Mouse (Mus musculus) liver, embryonic 13.5 days (tissue): Measurements from ENCODE around the gene Clta. TPM values are rescaled to one million over a fixed set of nuclear protein-coding genes. Genes with fewer than 3 reads are reported as not detected.
A peak's percentile ranks its signal among the peaks of the same experiment; 100 is the strongest.

ENCODE experiments used
- ATAC-seq: fragments of 200-750 bp; cut with Nextera tagmentation; 2 replicates; pipeline ENCODE4 v1.8.0; 2017; ENCODE audit warnings: low read depth, mild to moderate bottlenecking, moderate number of reproducible peaks, moderate library complexity
- DNase-seq: peaks from one replicate; pipeline ENCODE4 v3.0.0; 2022
- H3K27ac ChIP-seq: fragments of 300-500 bp; sonication (generic); 2 replicates; pipeline ENCODE4 v1.5.1; 2015; ENCODE audit warnings: moderate library complexity, mild to moderate bottlenecking, inconsistent platforms
- H3K27me3 ChIP-seq: fragments of 300-500 bp; sonication (generic); 2 replicates; pipeline ENCODE4 v1.6.1; 2015; ENCODE audit warnings: mild to moderate bottlenecking, inconsistent platforms
- H3K36me3 ChIP-seq: fragments of 300-500 bp; sonication (generic); 2 replicates; pipeline ENCODE4 v1.6.1; 2015; ENCODE audit warnings: mild to moderate bottlenecking, inconsistent platforms
- H3K4me1 ChIP-seq: fragments of 300-500 bp; sonication (generic); replicated peaks from 2 replicates; pipeline ENCODE4 v1.6.1; 2015; ENCODE audit warnings: inconsistent platforms
- H3K4me2 ChIP-seq: fragments of 300-500 bp; sonication (generic); 2 replicates; pipeline ENCODE4 v1.6.1; 2015; ENCODE audit warnings: inconsistent platforms, mild to moderate bottlenecking, moderate library complexity
- H3K4me3 ChIP-seq: fragments of 300-500 bp; sonication (generic); replicated peaks from 2 replicates; pipeline ENCODE4 v1.5.1; 2015; ENCODE audit warnings: mild to moderate bottlenecking, inconsistent platforms
- H3K9ac ChIP-seq: fragments of 300-500 bp; sonication (generic); 2 replicates; pipeline ENCODE4 v1.6.1; 2015; ENCODE audit warnings: mild to moderate bottlenecking, inconsistent platforms
- H3K9me3 ChIP-seq: fragments of 300-500 bp; sonication (generic); replicated peaks from 2 replicates; pipeline ENCODE4 v1.6.1; 2016; ENCODE audit warnings: inconsistent platforms
- WGBS: fragments of 180-500 bp; shearing (Covaris S2); methylation state at CpG from one replicate; pipeline ENCODE4 v1.1.7; 2015; ENCODE audit not compliant: insufficient replicate concordance; 5-methylcytosine and 5-hydroxymethylcytosine counted together
- polyA plus RNA-seq: library from polyadenylated mRNA; unstranded; fragments of >200 nt; fragmentation: Nextera tagmentation; extraction: Ambion mirVana; gene quantifications from 2 replicates; pipeline ENCODE4 v1.2.1, GENCODE M21; 2015

Gene Clta
- polyA plus RNA-seq, 1 experiment from 2014 or later: 164 TPM

DNA sequence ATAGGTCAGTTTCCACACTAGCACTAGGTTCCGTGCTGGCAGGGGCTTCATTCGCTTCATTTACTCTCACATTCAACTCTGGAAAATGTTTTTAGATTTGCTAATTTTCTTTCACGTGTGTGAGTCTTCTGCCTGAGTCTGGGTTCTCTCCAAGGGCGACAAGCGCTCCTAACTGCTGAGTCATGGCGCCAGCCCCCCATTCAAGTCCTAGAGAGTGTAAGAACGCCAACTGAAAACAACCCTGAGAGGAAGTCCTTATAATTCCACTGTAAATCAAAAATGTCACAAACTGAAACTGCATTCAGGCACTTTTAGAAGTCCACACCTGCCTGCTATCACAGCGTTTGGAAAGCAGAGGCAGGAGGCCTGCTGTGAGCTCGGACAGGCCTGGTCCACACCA lies 57.8 kb downstream of the Clta start:
- H3K9me3 ChIP-seq: no peaks in the 10 kb centered on the region
- H3K4me1 ChIP-seq: peaks cover 25% of the 10 kb centered on the region
- WGBS: 52% methylated on average over 9 of the region's 9 CpGs
- no peaks in the 10 kb centered on the region for H3K27me3 ChIP-seq
- no peak overlapping the region; the same call in 1 of the 2 replicates for H3K9ac ChIP-seq
- H3K27ac ChIP-seq: peak overlapping the region; percentile 32
- H3K4me3 ChIP-seq: no peak overlapping the region
- DNase-seq (no peak), ATAC-seq (no peak)
- no peak overlapping the region for H3K4me2 ChIP-seq
- peaks cover 35% of the 10 kb centered on the region for H3K36me3 ChIP-seq

DNA sequence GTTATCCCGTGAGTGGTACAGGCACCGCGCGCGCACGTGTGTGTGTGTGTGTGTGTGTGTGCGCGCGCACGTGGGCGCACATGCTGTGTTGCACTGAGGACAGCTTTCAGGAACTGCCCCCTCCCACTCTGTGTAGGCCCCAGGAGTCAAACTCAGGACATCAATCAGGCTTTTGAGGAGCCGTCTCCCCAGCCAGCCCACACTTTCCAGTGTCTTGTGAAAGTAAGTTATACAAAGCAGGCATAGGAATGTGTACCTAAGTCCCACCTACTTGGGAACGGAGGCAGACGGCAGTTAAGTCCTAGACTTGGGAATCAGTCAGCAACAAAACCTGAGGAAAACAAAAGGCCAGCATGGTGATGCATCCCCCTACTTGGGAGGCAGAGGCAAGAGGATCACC lies 58.6 kb downstream of the Clta start:
- H3K4me3 ChIP-seq: no peak overlapping the region
- ATAC-seq (no peak), DNase-seq (no peak)
- peaks cover 32% of the 10 kb centered on the region for H3K4me1 ChIP-seq
- no peak overlapping the region for H3K4me2 ChIP-seq
- WGBS: 85% methylated on average over 14 of the region's 14 CpGs
- H3K27me3 ChIP-seq: no peaks in the 10 kb centered on the region
- no peaks in the 10 kb centered on the region for H3K9me3 ChIP-seq
- H3K36me3 ChIP-seq: peaks cover 33% of the 10 kb centered on the region
- H3K27ac ChIP-seq: no peak overlapping the region
- no peak overlapping the region for H3K9ac ChIP-seq

DNA sequence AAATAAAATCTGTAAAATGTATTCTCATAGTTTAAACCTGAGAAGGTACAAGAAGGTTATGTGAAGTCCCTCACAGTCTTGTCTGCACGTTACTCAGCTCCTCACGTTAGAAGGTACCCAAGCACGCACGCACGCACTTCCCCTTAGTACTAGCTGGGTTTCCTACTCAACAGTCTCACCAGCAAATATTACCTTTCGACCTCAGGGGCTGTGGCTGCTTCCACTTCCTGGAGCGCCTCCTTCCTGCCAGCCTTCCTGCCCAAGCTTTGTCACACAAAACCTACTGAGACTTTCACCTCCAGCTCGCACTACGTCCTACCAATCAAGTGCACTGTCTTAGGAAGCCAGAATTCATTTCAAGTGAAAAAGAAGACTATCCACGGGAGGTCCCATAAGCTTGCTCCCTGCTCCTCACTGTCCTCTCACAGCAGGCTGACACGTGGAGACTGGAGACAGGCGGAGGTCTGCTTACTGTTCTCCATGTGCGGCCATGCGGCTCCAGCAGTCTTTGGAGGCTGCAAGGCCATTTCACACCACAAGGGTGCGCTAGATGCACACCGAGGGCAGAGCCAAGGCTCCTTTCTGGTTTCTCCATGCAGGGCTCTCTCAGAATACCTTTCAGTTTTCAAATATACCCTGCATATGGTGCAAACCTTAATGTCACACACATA lies 61.2 kb downstream of the Clta start:
- peak overlapping the region; percentile 59 for H3K4me2 ChIP-seq
- peaks cover 54% of the 10 kb centered on the region for H3K4me1 ChIP-seq
- H3K27me3 ChIP-seq: no peaks in the 10 kb centered on the region
- peak overlapping the region; percentile 61 for H3K27ac ChIP-seq
- H3K36me3 ChIP-seq: peaks cover 11% of the 10 kb centered on the region
- no peaks in the 10 kb centered on the region for H3K9me3 ChIP-seq
- DNase-seq: peak; percentile 78
- peak overlapping the region; percentile 31 for H3K4me3 ChIP-seq
- ATAC-seq: peak; percentile 75
- H3K9ac ChIP-seq: peak overlapping the region; percentile 59
- WGBS: 12% methylated on average over 16 of the region's 16 CpGs

- Histone ChIP-seq H3K4me1 (peaks cover 63% of the 10 kb centered on the region), H3K36me3 (peaks cover 11% of the 10 kb centered on the region), H3K9me3 (no peaks in the 10 kb centered on the region), H3K4me3 (peak overlapping the region; percentile 35), H3K27me3 (no peaks in the 10 kb centered on the region), H3K9ac (no peak overlapping the region), H3K4me2 (peak overlapping the region; percentile 39; the same call in 1 of the 2 replicates), H3K27ac (peak overlapping the region; percentile 71)
- ATAC-seq (no peak), DNase-seq (no peak)
- 76% methylated on average over 6 of the region's 6 CpGs for WGBS
Observed at GRCm38 (mm10) chr4:44066891-44067290, 62.6 kb downstream of the Clta start.

- ATAC-seq (no peak), DNase-seq (no peak)
- Histone ChIP-seq H3K9me3 (no peaks in the 10 kb centered on the region), H3K4me2 (peak overlapping the region; percentile 34), H3K27ac (peak overlapping the region; percentile 63), H3K9ac (no peak overlapping the region), H3K4me1 (peaks cover 70% of the 10 kb centered on the region), H3K27me3 (no peaks in the 10 kb centered on the region), H3K36me3 (no peaks in the 10 kb centered on the region), H3K4me3 (no peak overlapping the region)
- WGBS: 46% methylated on average over 9 of the region's 9 CpGs
Observed at GRCm38 (mm10) chr4:44068736-44069135, 64.5 kb downstream of the Clta start.

DNA sequence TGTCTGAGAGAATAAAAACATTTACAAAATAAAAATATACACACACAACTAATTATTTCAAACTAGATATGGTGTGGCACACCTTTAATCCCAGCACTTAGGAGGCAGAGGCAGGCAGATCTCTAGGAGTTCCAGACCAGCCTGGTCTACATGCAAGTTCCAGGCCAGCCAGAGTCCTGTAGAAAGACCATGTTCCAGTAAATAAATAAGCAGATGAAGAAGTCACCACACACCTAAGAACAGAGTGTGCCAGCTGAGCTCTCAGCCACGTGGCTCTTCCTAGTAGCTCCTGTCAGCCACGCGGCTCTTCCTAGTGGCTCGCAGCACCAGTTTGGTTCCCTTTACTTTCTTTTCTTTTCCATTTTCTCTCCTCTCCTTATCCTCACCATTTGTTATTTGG lies 65.2 kb downstream of the Clta start:
- ATAC-seq (no peak), DNase-seq (no peak)
- Histone ChIP-seq H3K36me3 (no peaks in the 10 kb centered on the region), H3K9ac (no peak overlapping the region), H3K9me3 (no peaks in the 10 kb centered on the region), H3K4me1 (peaks cover 77% of the 10 kb centered on the region), H3K4me2 (no peak overlapping the region), H3K4me3 (no peak overlapping the region), H3K27me3 (no peaks in the 10 kb centered on the region), H3K27ac (no peak overlapping the region)
- WGBS: 79% methylated on average over 4 of the region's 4 CpGs

DNA sequence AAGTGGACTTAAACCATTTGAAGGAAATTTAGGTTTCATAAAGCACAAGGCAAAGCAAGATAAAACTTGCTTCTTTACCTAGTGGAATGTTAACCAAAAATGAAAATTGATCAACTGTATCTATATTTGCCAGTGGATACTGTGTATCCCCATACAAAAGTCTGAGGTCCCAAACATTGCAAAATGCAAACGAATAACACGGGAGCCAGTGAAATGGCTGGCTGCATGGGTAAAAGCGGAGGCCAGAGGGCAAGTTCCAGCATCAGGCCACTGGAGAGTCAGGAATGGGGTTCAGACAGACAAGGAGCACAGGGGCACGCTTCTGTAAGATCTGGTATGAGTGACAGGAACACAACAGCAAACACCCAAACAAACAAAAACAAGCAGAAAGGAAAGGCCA lies 66.4 kb downstream of the Clta start:
- Histone ChIP-seq H3K4me3 (peak overlapping the region; percentile 89), H3K36me3 (no peaks in the 10 kb centered on the region), H3K9me3 (no peaks in the 10 kb centered on the region), H3K4me2 (peak overlapping the region; percentile 91), H3K4me1 (peaks cover 77% of the 10 kb centered on the region), H3K27ac (peak overlapping the region; percentile 88), H3K27me3 (no peaks in the 10 kb centered on the region), H3K9ac (peak overlapping the region; percentile 90)
- no peak for ATAC-seq
- no peak for DNase-seq
- WGBS: 60% methylated on average over 4 of the region's 4 CpGs

- Histone ChIP-seq H3K27ac (peak overlapping the region; percentile 88), H3K4me3 (peak overlapping the region; percentile 89), H3K4me1 (peaks cover 69% of the 10 kb centered on the region), H3K9me3 (no peaks in the 10 kb centered on the region), H3K27me3 (no peaks in the 10 kb centered on the region), H3K4me2 (peak overlapping the region; percentile 91), H3K9ac (peak overlapping the region; percentile 90), H3K36me3 (no peaks in the 10 kb centered on the region)
- 2% methylated on average over 11 of the region's 11 CpGs for WGBS
- DNase-seq (peak; percentile 49), ATAC-seq (peak; percentile 52)
Observed at GRCm38 (mm10) chr4:44071741-44072145, 67.5 kb downstream of the Clta start.

- peak overlapping the region; percentile 91 for H3K4me2 ChIP-seq
- peaks cover 63% of the 10 kb centered on the region for H3K4me1 ChIP-seq
- H3K27me3 ChIP-seq: no peaks in the 10 kb centered on the region
- whole genome bisulfite sequencing: under 1% methylated on average over 70 of the region's 70 CpGs
- H3K4me3 ChIP-seq: peak overlapping the region; percentile 89
- peak overlapping the region; percentile 90 for H3K9ac ChIP-seq
- H3K36me3 ChIP-seq: no peaks in the 10 kb centered on the region
- ATAC-seq (peak; percentile 90), DNase-seq (peak; percentile 86)
- peak overlapping the region; percentile 88 for H3K27ac ChIP-seq
- H3K9me3 ChIP-seq: no peaks in the 10 kb centered on the region
Observed at GRCm38 (mm10) chr4:44072146-44072872, 68.1 kb downstream of the Clta start.

GRCm38 (mm10) chr4:44072873-44073441 lies 68.7 kb downstream of the Clta start:
- peak overlapping the region; percentile 90 for H3K9ac ChIP-seq
- peak overlapping the region; percentile 88 for H3K27ac ChIP-seq
- peak overlapping the region; percentile 89 for H3K4me3 ChIP-seq
- H3K4me2 ChIP-seq: peak overlapping the region; percentile 91
- 10% methylated on average over 9 of the region's 9 CpGs for WGBS
- DNase-seq: no peak
- no peaks in the 10 kb centered on the region for H3K27me3 ChIP-seq
- H3K4me1 ChIP-seq: peaks cover 57% of the 10 kb centered on the region
- H3K9me3 ChIP-seq: no peaks in the 10 kb centered on the region
- peak; percentile 69 for ATAC-seq
- H3K36me3 ChIP-seq: no peaks in the 10 kb centered on the region

- peaks cover 50% of the 10 kb centered on the region for H3K4me1 ChIP-seq
- H3K27ac ChIP-seq: 0 out of 2 replicates have a peak overlapping the region, but pooled peaks have one; percentile 88
- 70% methylated on average over 3 of the region's 3 CpGs for WGBS
- DNase-seq (no peak), ATAC-seq (no peak)
- H3K27me3 ChIP-seq: no peaks in the 10 kb centered on the region
- 0 out of 2 replicates have a peak overlapping the region, but pooled peaks have one; percentile 90 for H3K9ac ChIP-seq
- no peak overlapping the region for H3K4me3 ChIP-seq
- H3K36me3 ChIP-seq: no peaks in the 10 kb centered on the region
- H3K9me3 ChIP-seq: no peaks in the 10 kb centered on the region
- no peak overlapping the region; the same call in 1 of the 2 replicates for H3K4me2 ChIP-seq
Observed at GRCm38 (mm10) chr4:44073799-44074198, 69.5 kb downstream of the Clta start.
